Mouse (Mus musculus) midbrain, postnatal 0 days (tissue): ENCODE data around the gene Paqr9. TPM values are rescaled to one million over a fixed set of nuclear protein-coding genes. Genes with fewer than 3 reads are reported as not detected.

Experiments
- ATAC-seq: fragments of 200-750 bp; cut with Nextera tagmentation; 2 replicates; pipeline ENCODE4 v1.8.0; 2017; ENCODE audit warnings: moderate number of reproducible peaks, mild to moderate bottlenecking, moderate TSS enrichment, moderate library complexity; ENCODE audit not compliant: low FRiP score
- DNase-seq: peaks from one replicate; pipeline ENCODE4 v3.0.0-alpha.2; 2015; ENCODE audit warnings: low spot score
- H3K27ac ChIP-seq: fragments of 300-500 bp; sonication (generic); 2 replicates; pipeline ENCODE4 v1.5.1; 2014; ENCODE audit warnings: low read depth, mild to moderate bottlenecking, low read length, mixed read lengths
- H3K27me3 ChIP-seq: fragments of 300-500 bp; sonication (generic); 2 replicates; pipeline ENCODE4 v1.6.1; 2014; ENCODE audit warnings: low read length, control low read depth, mixed read lengths; ENCODE audit not compliant: insufficient read depth
- H3K36me3 ChIP-seq: fragments of 300-500 bp; sonication (generic); 2 replicates; pipeline ENCODE4 v1.6.1; 2014; ENCODE audit warnings: low read length, control low read depth, mixed read lengths; ENCODE audit not compliant: insufficient read depth
- H3K4me1 ChIP-seq: fragments of 300-500 bp; sonication (generic); 2 replicates; pipeline ENCODE4 v1.6.1; 2014; ENCODE audit warnings: mild to moderate bottlenecking, control low read depth, antibody characterized with exemption, low read length, mixed read lengths; ENCODE audit not compliant: insufficient read depth
- H3K4me2 ChIP-seq: fragments of 300-500 bp; sonication (generic); 2 replicates; pipeline ENCODE4 v1.6.1; 2014; ENCODE audit warnings: low read depth, mild to moderate bottlenecking, low read length, mixed read lengths; ENCODE audit not compliant: poor library complexity, severe bottlenecking
- H3K4me3 ChIP-seq: fragments of 300-500 bp; sonication (generic); 2 replicates; pipeline ENCODE4 v1.5.1; 2014; ENCODE audit warnings: low read depth, mild to moderate bottlenecking, low read length, moderate library complexity
- H3K9ac ChIP-seq: fragments of 300-500 bp; sonication (generic); replicated peaks from 2 replicates; pipeline ENCODE4 v1.6.1; 2014; ENCODE audit warnings: mild to moderate bottlenecking, low read length, moderate library complexity, mixed read lengths; ENCODE audit not compliant: poor library complexity, severe bottlenecking
- H3K9me3 ChIP-seq: fragments of 300-500 bp; sonication (generic); 2 replicates; pipeline ENCODE4 v1.6.1; 2016; ENCODE audit warnings: low read length, control low read depth
- CTCF ChIP-seq: IDR thresholded peaks from 2 replicates; pipeline ENCODE4 v1.5.1; 2016; ENCODE audit warnings: antibody characterized with exemption, mild to moderate bottlenecking
- WGBS: fragments of 180-500 bp; shearing (Covaris S2); extraction: QIAGEN DNeasy Blood & Tissue Kit; methylation state at CpG from one replicate; pipeline ENCODE4 v1.1.7; 2014; 5-methylcytosine and 5-hydroxymethylcytosine counted together
- polyA plus RNA-seq: library from polyadenylated mRNA; unstranded; fragments of >200 nt; fragmentation: Nextera tagmentation; extraction: Ambion mirVana; gene quantifications from 2 replicates; pipeline ENCODE4 v1.2.1, GENCODE M21; 2015
- total RNA-seq: library from RNA; depleted of rRNA; stranded (reverse); fragments of >200 nt; gene quantifications from 2 replicates; pipeline ENCODE4 v1.2.3, GENCODE M21; 2014

Gene Paqr9
- total and polyA plus RNA-seq, 2 experiments from 2014 or later, result 6.5 to 29.5 TPM

DNA sequence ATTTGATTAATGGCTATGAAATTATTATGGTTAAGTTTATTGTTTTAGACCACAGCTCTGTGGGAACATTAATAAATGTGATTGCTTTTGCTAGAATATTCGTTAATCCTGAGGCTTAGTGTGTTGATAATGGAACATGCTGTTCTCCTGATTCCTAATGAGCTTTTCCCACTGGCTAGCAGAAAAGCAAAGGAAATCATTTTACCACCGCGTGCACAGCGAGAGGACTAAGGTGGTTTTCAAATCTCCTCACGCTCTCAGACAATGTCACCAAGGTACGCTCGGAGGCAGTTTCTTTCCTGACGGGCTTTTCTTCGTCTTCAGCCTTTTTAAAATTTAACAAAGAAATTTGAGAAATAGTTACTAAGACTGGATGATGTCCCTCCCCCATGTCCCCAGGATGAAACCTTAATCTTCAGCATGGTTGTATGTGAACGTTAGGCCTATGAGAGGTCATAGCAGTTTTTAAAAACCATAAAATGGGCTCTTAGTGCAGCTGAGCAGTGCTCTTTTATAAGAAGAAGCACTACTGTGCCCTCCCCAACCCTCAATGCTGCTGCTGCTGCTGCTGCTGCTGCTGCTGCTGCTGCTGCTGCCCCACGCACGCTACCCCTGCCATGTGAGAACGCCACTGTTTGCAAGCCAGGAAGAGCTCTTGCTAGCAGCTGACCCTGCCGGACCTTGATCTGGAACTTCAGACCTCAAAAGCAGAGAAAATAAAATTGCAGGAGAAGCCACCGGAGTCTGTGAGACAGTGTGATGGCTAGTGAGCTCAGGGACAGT is 17.6 kb upstream of the Paqr9 start:
- no peak for TF ChIP-seq CTCF
- ATAC-seq (no peak), DNase-seq (no peak)
- Histone ChIP-seq H3K27ac (peak overlapping the region; percentile 48), H3K4me3 (no peak overlapping the region), H3K9ac (no peak overlapping the region), H3K27me3 (no peaks in the 10 kb centered on the region), H3K9me3 (no peaks in the 10 kb centered on the region), H3K36me3 (no peaks in the 10 kb centered on the region), H3K4me2 (no peak overlapping the region), H3K4me1 (no peaks in the 10 kb centered on the region)
- 45% methylated on average over 15 of the region's 15 CpGs for WGBS

- ATAC-seq (no peak), DNase-seq (no peak)
- H3K36me3 ChIP-seq, result no peaks in the 10 kb centered on the region
- H3K9ac ChIP-seq, result no peak overlapping the region
- H3K4me3 ChIP-seq, result no peak overlapping the region
- H3K4me2 ChIP-seq, result no peak overlapping the region
- no peak for TF ChIP-seq CTCF
- no peaks in the 10 kb centered on the region for H3K9me3 ChIP-seq
- H3K27me3 ChIP-seq, result no peaks in the 10 kb centered on the region
- H3K4me1 ChIP-seq, result no peaks in the 10 kb centered on the region
- H3K27ac ChIP-seq, result peak overlapping the region; percentile 48; the same call in 1 of the 2 replicates
- 70% methylated on average over 6 of the region's 6 CpGs for WGBS
Measured at GRCm38 (mm10) chr9:95542475-95542874, 17.0 kb upstream of the Paqr9 start.

- Histone ChIP-seq H3K27me3 (no peaks in the 10 kb centered on the region), H3K9ac (no peak overlapping the region), H3K4me1 (no peaks in the 10 kb centered on the region), H3K4me2 (no peak overlapping the region), H3K9me3 (no peaks in the 10 kb centered on the region), H3K27ac (no peak overlapping the region), H3K4me3 (no peak overlapping the region), H3K36me3 (no peaks in the 10 kb centered on the region)
- no peak for DNase-seq
- WGBS, result 95% methylated on average over 4 of the region's 4 CpGs
- ATAC-seq, result no peak
- no peak for TF ChIP-seq CTCF
Measured at GRCm38 (mm10) chr9:95544598-95544997, 14.9 kb upstream of the Paqr9 start.

GRCm38 (mm10) chr9:95546679-95547078 is 12.8 kb upstream of the Paqr9 start:
- no peak overlapping the region for H3K4me2 ChIP-seq
- ATAC-seq, result no peak
- H3K27ac ChIP-seq, result no peak overlapping the region
- 67% methylated on average over 7 of the region's 7 CpGs for WGBS
- H3K4me1 ChIP-seq, result no peaks in the 10 kb centered on the region
- H3K9ac ChIP-seq, result no peak overlapping the region
- H3K9me3 ChIP-seq, result no peaks in the 10 kb centered on the region
- no peak overlapping the region for H3K4me3 ChIP-seq
- DNase-seq, result no peak
- H3K27me3 ChIP-seq, result no peaks in the 10 kb centered on the region
- no peak for TF ChIP-seq CTCF
- no peaks in the 10 kb centered on the region for H3K36me3 ChIP-seq

GRCm38 (mm10) chr9:95549626-95550411 is 9.6 kb upstream of the Paqr9 start:
- H3K36me3 ChIP-seq, result no peaks in the 10 kb centered on the region
- H3K27ac ChIP-seq, result no peak overlapping the region
- no peak overlapping the region for H3K9ac ChIP-seq
- no peak for ATAC-seq
- H3K4me2 ChIP-seq, result no peak overlapping the region
- no peaks in the 10 kb centered on the region for H3K4me1 ChIP-seq
- TF ChIP-seq CTCF, result no peak
- H3K4me3 ChIP-seq, result no peak overlapping the region
- DNase-seq, result no peak
- WGBS, result 55% methylated on average over 15 of the region's 15 CpGs
- H3K9me3 ChIP-seq, result no peaks in the 10 kb centered on the region
- H3K27me3 ChIP-seq, result no peaks in the 10 kb centered on the region
